Mouse (Mus musculus) ES-Bruce4 (cell line): ENCODE results near the gene Rnf224. TPM values are rescaled to one million over a fixed set of nuclear protein-coding genes. Genes with fewer than 3 reads are reported as not detected.

Experiments
- H3K27ac ChIP-seq: 2 replicates; pipeline ENCODE4 v1.5.1; 2012; ENCODE audit warnings: low read length, inconsistent platforms; ENCODE audit not compliant: insufficient read depth
- H3K27me3 ChIP-seq: 2 replicates; pipeline ENCODE4 v1.6.1; 2012; ENCODE audit warnings: mild to moderate bottlenecking, low read length, inconsistent platforms; ENCODE audit not compliant: control insufficient read depth, poor library complexity, insufficient read depth, severe bottlenecking
- H3K36me3 ChIP-seq: 2 replicates; pipeline ENCODE4 v1.6.1; 2012; ENCODE audit warnings: inconsistent platforms, mild to moderate bottlenecking, low read length, moderate library complexity; ENCODE audit not compliant: control insufficient read depth, poor library complexity, insufficient read depth, severe bottlenecking
- H3K4me1 ChIP-seq: one replicate; pipeline ENCODE4 v1.8.1; 2011; ENCODE audit warnings: low read length; ENCODE audit not compliant: control insufficient read depth, insufficient read depth
- H3K4me3 ChIP-seq: 2 replicates; pipeline ENCODE4 v1.5.1; 2011; ENCODE audit warnings: low read depth, mild to moderate bottlenecking, low read length
- H3K9ac ChIP-seq: 2 replicates; pipeline ENCODE4 v1.6.1; 2012; ENCODE audit warnings: low read depth, mild to moderate bottlenecking, inconsistent platforms; ENCODE audit not compliant: poor library complexity, severe bottlenecking
- H3K9me3 ChIP-seq: replicated peaks from 2 replicates; pipeline ENCODE4 v1.6.1; 2012; ENCODE audit warnings: mild to moderate bottlenecking, low read length, inconsistent platforms; ENCODE audit not compliant: control insufficient read depth, poor library complexity, insufficient read depth, severe bottlenecking
- CTCF ChIP-seq: IDR thresholded peaks from one replicate; pipeline ENCODE4 v1.8.1; 2011; ENCODE audit warnings: low read depth, low read length
- EP300 ChIP-seq: IDR thresholded peaks from 2 replicates; pipeline ENCODE4 v1.6.1; 2011; ENCODE audit warnings: low read depth, low read length; ENCODE audit not compliant: insufficient read depth
- POLR2A ChIP-seq: IDR thresholded peaks from one replicate; pipeline ENCODE4 v1.8.1; 2011; ENCODE audit warnings: low read length; ENCODE audit not compliant: insufficient read depth
- polyA plus RNA-seq: library from polyadenylated mRNA; stranded (reverse); fragments of >200 nt; gene quantifications from 2 replicates; pipeline ENCODE4 v1.2.4, GENCODE M21; 2011; ENCODE audit warnings: low read depth; ENCODE audit not compliant: missing spikeins, insufficient read depth, insufficient read length

Rnf224 gene
- polyA plus RNA-seq, 1 experiment: not detected

DNA sequence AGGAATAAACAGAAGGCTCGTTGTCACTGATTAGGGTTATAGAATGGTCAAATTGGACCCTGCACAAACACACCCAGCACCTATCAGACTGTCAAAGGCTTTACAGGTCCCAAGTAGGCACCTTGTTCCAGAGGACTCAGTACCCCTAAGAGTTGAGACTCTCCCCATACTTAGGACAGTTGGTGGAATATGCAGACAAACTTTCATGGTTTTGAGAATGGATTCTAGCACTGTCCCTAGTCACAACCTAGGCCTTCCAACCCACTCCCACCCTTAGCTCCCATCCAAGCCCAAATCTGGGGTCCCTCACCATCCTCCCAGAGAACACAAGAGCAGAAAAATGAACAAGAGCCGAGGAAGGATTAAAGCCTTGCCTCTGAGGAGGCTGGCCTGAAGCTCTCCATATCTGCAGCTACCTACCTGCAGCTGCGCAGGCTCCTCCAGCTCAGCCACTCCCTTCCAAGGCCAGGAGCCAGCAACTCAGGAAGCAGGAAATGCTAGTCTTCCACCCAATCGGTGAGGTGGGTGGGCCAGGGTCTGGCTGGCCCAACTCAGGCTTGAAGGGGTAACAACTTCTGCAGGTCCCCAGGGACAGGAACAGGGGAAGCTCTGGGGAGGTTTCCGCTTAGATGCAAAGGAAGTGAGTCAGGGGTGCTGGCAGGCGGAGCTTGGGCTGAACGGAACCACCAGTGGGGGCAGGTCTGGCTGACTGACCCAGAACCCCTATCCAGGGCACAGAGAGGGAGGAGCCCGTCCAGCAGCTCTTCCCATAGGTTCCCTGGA lies 40.2 kb downstream of the Rnf224 start, which contains the start of gene Tor4a:
Gene Tor4a (minus strand): TSS at position 715 of the 783 bp plus-strand sequence.
- Histone ChIP-seq H3K9ac (peak within 1 kb of the TSS; percentile 8), H3K4me1 (no peaks in the 10 kb centered on the region), H3K9me3 (no peaks in the 10 kb centered on the region), H3K4me3 (peak within 1 kb of the TSS; percentile 55), H3K27ac (peak within 1 kb of the TSS; percentile 68), H3K27me3 (no peaks in the 10 kb centered on the region), H3K36me3 (peaks cover 15% of the 10 kb centered on the region)
- TF ChIP-seq EP300: no peak
- TF ChIP-seq CTCF: no peak
- TF ChIP-seq POLR2A: no peak

DNA sequence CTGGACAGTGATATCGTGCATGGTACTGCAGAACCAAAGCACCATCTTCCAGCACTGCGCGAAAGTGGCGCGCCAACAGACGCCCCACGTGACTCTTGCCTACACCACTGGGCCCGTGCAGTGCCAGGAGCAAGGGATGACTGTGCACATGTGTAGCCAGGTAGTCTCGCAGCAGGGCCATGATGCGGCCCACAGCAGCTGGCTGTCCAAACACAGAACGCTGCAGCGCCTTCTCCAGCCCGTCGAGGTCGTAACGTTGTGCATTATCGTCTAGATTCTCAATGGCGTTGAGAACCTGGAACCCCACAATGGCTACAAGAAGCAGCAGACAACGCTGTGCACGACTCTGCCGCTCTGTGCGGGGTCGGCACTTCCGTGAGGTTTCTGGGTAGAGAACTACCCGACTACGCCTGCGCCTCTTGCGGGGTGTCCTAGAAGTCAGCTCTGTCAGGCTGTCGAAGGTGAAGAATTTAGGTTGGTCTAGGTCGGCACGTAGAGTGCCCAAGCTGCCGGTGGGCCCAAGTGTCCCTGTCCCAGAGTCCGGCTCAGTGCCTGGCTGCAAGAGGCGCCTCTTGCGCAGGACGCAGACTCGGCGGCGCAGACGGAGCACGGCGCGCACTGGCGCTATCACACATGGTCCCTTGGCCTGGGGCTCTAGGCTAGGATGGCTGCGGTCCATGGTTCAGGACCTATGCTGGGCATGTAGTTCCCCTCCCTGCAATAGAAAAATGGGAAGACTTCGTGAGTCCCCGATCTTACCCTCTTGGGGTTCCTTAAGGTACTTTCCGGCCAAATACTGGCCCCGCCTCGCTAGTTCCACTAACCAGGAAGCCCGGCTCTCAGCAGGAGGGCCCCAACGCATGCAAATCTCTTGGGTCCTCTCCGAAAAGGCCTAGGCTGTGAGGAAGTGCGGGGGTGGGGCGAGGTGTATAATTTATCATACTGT lies 41.1 kb downstream of the Rnf224 start:
- no peaks in the 10 kb centered on the region for H3K9me3 ChIP-seq
- H3K27ac ChIP-seq: 0 out of 2 replicates have a peak overlapping the region, but pooled peaks have one; percentile 0
- no peaks in the 10 kb centered on the region for H3K27me3 ChIP-seq
- H3K36me3 ChIP-seq: peaks cover 9% of the 10 kb centered on the region; the same call in 1 of the 2 replicates
- H3K4me3 ChIP-seq: peak overlapping the region; percentile 55
- H3K9ac ChIP-seq: peak overlapping the region; percentile 8
- H3K4me1 ChIP-seq: no peaks in the 10 kb centered on the region
- TF ChIP-seq CTCF (no peak), POLR2A (no peak), EP300 (no peak)

DNA sequence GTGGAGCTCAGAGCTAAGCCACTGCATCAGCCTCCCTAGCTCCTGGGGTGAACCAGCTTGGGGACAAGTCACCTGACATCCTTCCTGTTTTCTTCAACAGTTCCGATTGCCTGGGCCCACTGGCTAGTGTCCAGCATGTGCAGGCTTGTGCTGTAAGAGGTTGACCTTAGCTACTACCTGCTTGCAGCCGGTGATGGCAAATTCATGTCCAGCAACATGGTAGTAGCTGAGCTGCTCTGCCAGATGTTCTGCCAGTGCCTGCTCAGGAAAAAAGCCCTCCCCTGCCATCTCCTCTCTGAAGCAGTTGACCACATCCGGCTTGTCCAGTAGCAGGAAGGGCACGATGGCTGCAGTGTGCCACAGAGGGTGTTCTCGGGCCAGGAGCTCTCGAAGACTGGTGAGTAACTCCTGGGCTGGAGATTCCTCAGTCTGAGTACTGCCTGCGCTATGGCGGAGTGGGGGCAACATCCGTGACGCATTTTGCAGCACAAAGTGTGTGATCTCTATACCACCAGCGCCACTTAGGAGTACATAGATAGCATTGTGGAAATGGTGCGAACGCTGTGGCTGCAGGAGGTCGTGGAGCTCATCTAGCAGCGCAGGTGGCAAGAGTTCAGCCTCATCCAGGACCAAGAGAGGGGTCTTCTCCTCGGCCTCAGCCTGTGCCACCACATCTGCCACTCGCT lies 42.0 kb downstream of the Rnf224 start:
- no peak overlapping the region for H3K27ac ChIP-seq
- 0 out of 2 replicates have a peak, but pooled peaks cover under 1% of the 10 kb centered on the region for H3K36me3 ChIP-seq
- H3K4me3 ChIP-seq: peak overlapping the region; percentile 55
- TF ChIP-seq POLR2A: no peak
- TF ChIP-seq EP300: no peak
- H3K4me1 ChIP-seq: no peaks in the 10 kb centered on the region
- H3K27me3 ChIP-seq: no peaks in the 10 kb centered on the region
- 0 out of 2 replicates have a peak overlapping the region, but pooled peaks have one; percentile 8 for H3K9ac ChIP-seq
- H3K9me3 ChIP-seq: no peaks in the 10 kb centered on the region

DNA sequence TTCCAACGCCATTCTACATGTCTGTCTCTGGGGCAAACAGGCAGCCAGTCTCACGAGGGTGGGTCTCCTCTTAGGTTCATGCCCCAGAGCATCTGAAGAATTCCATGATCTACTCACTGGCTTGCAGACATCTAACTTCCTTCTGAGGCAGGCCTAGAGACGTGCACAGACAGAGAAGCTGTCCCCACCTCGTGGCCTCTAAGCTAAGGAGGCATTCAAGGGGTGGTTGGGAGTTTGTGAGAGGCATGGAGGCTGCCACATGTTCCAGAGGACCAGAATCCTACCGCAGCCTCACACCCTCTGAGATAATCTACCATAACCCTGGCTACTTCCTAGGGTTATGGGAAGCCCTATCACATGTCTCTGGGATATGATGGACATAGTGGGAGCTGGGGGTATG lies 42.6 kb downstream of the Rnf224 start:
- TF ChIP-seq EP300 (no peak), POLR2A (no peak), CTCF (no peak)
- no peak overlapping the region for H3K27ac ChIP-seq
- no peak overlapping the region for H3K4me3 ChIP-seq
- H3K9me3 ChIP-seq: no peaks in the 10 kb centered on the region
- no peaks in the 10 kb centered on the region for H3K27me3 ChIP-seq
- H3K9ac ChIP-seq: no peak overlapping the region
- H3K4me1 ChIP-seq: no peaks in the 10 kb centered on the region
- H3K36me3 ChIP-seq: no peaks in the 10 kb centered on the region

DNA sequence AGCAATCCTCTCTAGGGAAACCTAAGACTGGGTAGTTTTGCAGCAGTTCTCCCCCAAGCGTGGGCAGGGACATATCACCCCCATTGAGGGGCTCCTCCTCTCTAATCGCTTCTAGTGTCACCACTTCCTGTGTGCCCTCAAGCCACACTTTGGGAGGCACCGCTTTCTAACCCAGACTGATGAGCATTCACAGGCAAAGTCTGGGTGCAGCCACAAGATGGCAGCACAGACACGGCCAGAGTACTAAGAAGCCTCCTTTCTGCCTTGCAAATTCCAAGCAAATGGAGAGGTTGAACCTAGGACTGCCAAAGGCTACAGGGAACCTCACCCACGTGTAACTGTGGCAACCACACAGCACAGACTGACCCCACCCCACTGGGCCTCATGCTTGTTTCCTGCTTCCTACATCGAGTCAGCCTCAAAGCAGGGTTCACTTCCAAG lies 43.2 kb downstream of the Rnf224 start:
- Histone ChIP-seq H3K9me3 (no peaks in the 10 kb centered on the region), H3K27ac (no peak overlapping the region), H3K36me3 (no peaks in the 10 kb centered on the region), H3K27me3 (no peaks in the 10 kb centered on the region), H3K4me3 (no peak overlapping the region), H3K9ac (no peak overlapping the region), H3K4me1 (no peaks in the 10 kb centered on the region)
- TF ChIP-seq POLR2A: no peak
- TF ChIP-seq EP300: 0 out of 2 replicates have a peak, but pooled peaks have one; percentile 60
- peak; percentile 97 for TF ChIP-seq CTCF
